In genomic region chr12:34664758-34665157, GRCm38 (mm10) we compare ENCODE assay signal across 9 mouse cellular contexts.
DNase-seq lines count a peak whose midpoint lies in the region; ATAC-seq and TF ChIP-seq lines count a peak whose summit lies in the region.
"Had no signal": no experiment of that assay in that cellular context is flagged by ENCODE, and none has a peak within 500 bp of the region (broad histone marks: within the 10 kb centered on the region; RNA-seq: fewer than 3 reads in every experiment).

No protein-coding gene starts in this region.

- peak; percentile 53 for DNase-seq in liver, adult 2 months (ENCODE audit: extremely low read depth, low read depth, low spot score)
- peak; percentile 69 for DNase-seq in left cerebral cortex, postnatal 4 days
- peak; percentile 18 to 24 for DNase-seq in thymus, adult 18-20 months

- TF ChIP-seq CTCF in liver, adult 2 months (IDR thresholded peaks at IDR 0.05; ENCODE audit: low read depth, low read length): peak; percentile 61; the same call in 1 of the 2 replicates

- no peak overlapping the region for H3K27ac ChIP-seq in liver, adult 2 months (replicated peaks; ENCODE audit: insufficient read depth, low read depth, low read length)
- H3K27ac ChIP-seq in liver, embryonic 12.5 days: no peak overlapping the region
- H3K27ac ChIP-seq in forebrain, embryonic 16.5 days (ENCODE audit: low read length): no peak overlapping the region
- no peak overlapping the region for H3K27ac ChIP-seq in neural tube, embryonic 12.5 days
- H3K27ac ChIP-seq: embryonic facial prominence, embryonic 12.5 days had no signal

- no peaks in the 10 kb centered on the region for H3K79me2 ChIP-seq in liver, adult 2 months (ENCODE audit: control insufficient read depth, insufficient read depth, low read length)

- H3K4me2 ChIP-seq in liver, embryonic 12.5 days: no peak overlapping the region
- no peak overlapping the region for H3K4me2 ChIP-seq in forebrain, embryonic 16.5 days (ENCODE audit: low read length)
- no peak overlapping the region for H3K4me2 ChIP-seq in neural tube, embryonic 12.5 days (replicated peaks)
- H3K4me2 ChIP-seq: embryonic facial prominence, embryonic 12.5 days had no signal

- no peak for ATAC-seq in liver, embryonic 12.5 days
- peak; percentile 82 for ATAC-seq in cerebellum, adult (ENCODE audit: insufficient number of reproducible peaks, low FRiP score, low TSS enrichment)
- peak; percentile 70; the same call in 1 of the 2 replicates for ATAC-seq in forebrain, embryonic 16.5 days
- ATAC-seq in inflammation-experienced regulatory T-cells, adult 6 months: peak; percentile 86
- ATAC-seq in neural tube, embryonic 12.5 days (ENCODE audit: low FRiP score, low read depth): peak; percentile 61; the same call in 1 of the 2 replicates

- no peaks in the 10 kb centered on the region for H3K27me3 ChIP-seq in liver, adult 2 months (ENCODE audit: control insufficient read depth, insufficient read depth, low read length)
- H3K27me3 ChIP-seq in liver, embryonic 12.5 days (replicated peaks): no peaks in the 10 kb centered on the region
- H3K27me3 ChIP-seq in forebrain, embryonic 16.5 days (replicated peaks; ENCODE audit: control insufficient read depth, insufficient read depth, low read length): no peaks in the 10 kb centered on the region
- no peaks in the 10 kb centered on the region for H3K27me3 ChIP-seq in neural tube, embryonic 12.5 days (replicated peaks)
- H3K27me3 ChIP-seq: embryonic facial prominence, embryonic 12.5 days had no signal

- no peak overlapping the region for H3K9ac ChIP-seq in liver, adult 2 months (ENCODE audit: low read depth, low read length)
- no peak overlapping the region for H3K9ac ChIP-seq in liver, embryonic 12.5 days
- no peak overlapping the region for H3K9ac ChIP-seq in forebrain, embryonic 16.5 days (replicated peaks; ENCODE audit: low read depth, low read length)
- H3K9ac ChIP-seq in neural tube, embryonic 12.5 days: no peak overlapping the region
- H3K9ac ChIP-seq: embryonic facial prominence, embryonic 12.5 days had no signal

- no peaks in the 10 kb centered on the region for H3K36me3 ChIP-seq in liver, adult 2 months (ENCODE audit: control insufficient read depth, insufficient read depth, low read length)
- no peaks in the 10 kb centered on the region for H3K36me3 ChIP-seq in liver, embryonic 12.5 days
- no peaks in the 10 kb centered on the region for H3K36me3 ChIP-seq in forebrain, embryonic 16.5 days (ENCODE audit: control insufficient read depth, insufficient read depth)
- no peaks in the 10 kb centered on the region for H3K36me3 ChIP-seq in neural tube, embryonic 12.5 days
- H3K36me3 ChIP-seq: embryonic facial prominence, embryonic 12.5 days had no signal

- no peak for TF ChIP-seq POLR2A in liver, adult 2 months (IDR thresholded peaks at IDR 0.05; ENCODE audit: extremely low read depth, insufficient read depth, low read length)

- intact Hi-C loops in left cerebral cortex, postnatal 4 days (cut with DNase I): loop anchor here (2.0 to 10.0 kb wide), 3 partner anchors 352 to 1280 kb away; no protein-coding TSS in a partner anchor

- no peak overlapping the region for H3K4me3 ChIP-seq in liver, adult 2 months (ENCODE audit: insufficient read depth, low read depth, low read length)
- no peak overlapping the region for H3K4me3 ChIP-seq in liver, embryonic 12.5 days
- H3K4me3 ChIP-seq in forebrain, embryonic 16.5 days (replicated peaks; ENCODE audit: low read length): no peak overlapping the region
- H3K4me3 ChIP-seq in neural tube, embryonic 12.5 days: no peak overlapping the region
- H3K4me3 ChIP-seq: embryonic facial prominence, embryonic 12.5 days had no signal

- H3K9me3 ChIP-seq in liver, embryonic 12.5 days (replicated peaks): no peaks in the 10 kb centered on the region
- H3K9me3 ChIP-seq in forebrain, embryonic 16.5 days (ENCODE audit: control insufficient read depth, low read length): no peaks in the 10 kb centered on the region
- H3K9me3 ChIP-seq in neural tube, embryonic 12.5 days: no peaks in the 10 kb centered on the region
- H3K9me3 ChIP-seq: embryonic facial prominence, embryonic 12.5 days had no signal

- no peaks in the 10 kb centered on the region for H3K4me1 ChIP-seq in liver, adult 2 months (ENCODE audit: control insufficient read depth, insufficient read depth, low read length)
- H3K4me1 ChIP-seq in liver, embryonic 12.5 days: no peaks in the 10 kb centered on the region
- no peaks in the 10 kb centered on the region for H3K4me1 ChIP-seq in forebrain, embryonic 16.5 days (replicated peaks; ENCODE audit: control insufficient read depth, insufficient read depth, low read length)
- H3K4me1 ChIP-seq in neural tube, embryonic 12.5 days: no peaks in the 10 kb centered on the region

- WGBS in liver, adult 2 months: 6% methylated on average over 3 of the region's 3 CpGs
- WGBS in liver, embryonic 12.5 days (ENCODE audit: insufficient replicate concordance): 12% methylated on average over 3 of the region's 3 CpGs
- WGBS in forebrain, embryonic 16.5 days: 7% methylated on average over 3 of the region's 3 CpGs
- WGBS in neural tube, embryonic 12.5 days: 6% methylated on average over 3 of the region's 3 CpGs
